Mouse (Mus musculus) ZHBTc4 (cell line): ENCODE results near the gene Olfr417.
"Not testable (repeated sequence)": the region's sequence is repeated elsewhere in the genome, so short reads cannot be mapped to it uniquely, and the experiment has no call there.

Source experiments
- DNase-seq: peaks from one replicate; pipeline ENCODE4 v3.0.0-alpha.2; 2011; ENCODE audit warnings: low read depth, low spot score

Gene Olfr417

GRCm38 (mm10) chr1:174364882-174365451 lies at the start of gene Olfr417:
Olfr417 (plus strand) TSS chr1:174365122.
- DNase-seq = no peak

DNA sequence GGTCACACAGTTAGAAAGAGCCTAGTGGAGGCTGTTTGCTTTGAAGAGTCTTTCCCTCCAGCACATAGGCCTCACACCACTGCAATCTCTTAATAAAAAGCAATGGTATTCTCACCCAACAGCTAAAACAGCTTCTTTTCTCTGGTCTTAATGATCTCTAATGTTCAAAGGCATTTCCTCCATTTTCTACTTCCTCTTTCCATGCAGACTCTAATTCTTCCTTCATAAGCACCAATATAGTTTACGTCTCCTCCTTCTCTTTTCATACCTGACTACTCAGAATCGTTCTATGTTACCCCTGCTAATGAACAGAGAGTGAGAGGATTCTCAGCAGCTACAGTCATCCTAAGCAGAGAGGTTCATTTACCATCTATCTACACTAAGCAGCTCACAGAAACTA lies 47.6 kb upstream of the Olfr417 start:
- DNase-seq = no peak

- no peak for DNase-seq
These were observed 34.7 kb upstream of the Olfr417 start, which contains the start of gene Mptx1 for GRCm38 (mm10) chr1:174330218-174330617. Mptx1 (plus strand) TSS chr1:174330518.

GRCm38 (mm10) chr1:174353636-174354035 lies 11.3 kb upstream of the Olfr417 start:
- DNase-seq = not testable (repeated sequence)

GRCm38 (mm10) chr1:174354640-174355039 lies 10.3 kb upstream of the Olfr417 start:
- no peak for DNase-seq

- no peak for DNase-seq
These were observed 8.9 kb downstream of the Olfr417 start for GRCm38 (mm10) chr1:174373799-174374198.

GRCm38 (mm10) chr1:174390746-174391145 lies 25.8 kb downstream of the Olfr417 start, which contains the start of gene Olfr248:
Olfr248 (plus strand) TSS chr1:174391046.
- DNase-seq = no peak

DNA sequence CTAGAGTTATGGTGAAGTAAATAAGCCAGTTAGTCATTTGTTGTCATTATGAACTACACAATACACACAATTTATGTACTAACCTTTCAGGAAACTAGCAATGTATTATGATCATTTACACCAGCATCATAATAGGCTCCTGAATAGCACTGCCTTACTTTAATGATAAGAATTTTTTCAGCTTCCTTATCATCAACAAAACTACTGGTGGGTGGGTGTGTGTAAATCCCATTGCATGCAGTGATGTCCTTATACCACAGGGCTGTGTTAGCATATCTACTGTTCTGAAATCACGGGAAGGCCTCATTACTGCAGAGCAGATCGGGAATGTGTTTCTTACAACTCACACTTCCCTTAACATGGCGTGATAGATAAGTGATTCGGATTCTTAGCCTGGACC lies 58.0 kb downstream of the Olfr417 start:
- no peak for DNase-seq

DNA sequence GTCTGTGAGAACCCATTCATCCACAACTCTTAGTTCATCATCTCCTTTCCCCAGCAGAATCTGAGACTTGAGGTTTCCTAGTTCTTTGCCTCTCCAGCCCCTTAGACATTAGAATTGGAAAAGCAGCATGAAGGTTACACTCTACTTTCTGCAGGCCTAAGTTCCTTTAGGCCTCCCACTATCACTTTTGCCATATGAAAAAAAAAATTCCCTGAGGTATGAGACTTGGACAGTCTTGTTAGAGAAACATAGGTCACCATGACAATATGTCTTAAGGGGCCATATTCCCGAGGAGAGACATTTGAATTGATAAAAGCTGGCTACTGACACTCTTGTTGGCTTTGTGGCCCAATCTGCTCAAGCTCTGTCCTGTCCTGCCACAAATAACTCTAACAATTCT lies 58.8 kb downstream of the Olfr417 start, which contains the start of gene Olfr414:
Olfr414 (plus strand) TSS at position 301 of the 400 bp plus-strand sequence.
- DNase-seq = no peak
